Mouse (Mus musculus): ENCODE measurements at regions not wholly inside any gene's neighbourhood (a gene's known extent, or its start where the extent isn't known, plus 50 kb on each side); places are given as distances from the start of the nearest gene placed in this dataset.

DNA sequence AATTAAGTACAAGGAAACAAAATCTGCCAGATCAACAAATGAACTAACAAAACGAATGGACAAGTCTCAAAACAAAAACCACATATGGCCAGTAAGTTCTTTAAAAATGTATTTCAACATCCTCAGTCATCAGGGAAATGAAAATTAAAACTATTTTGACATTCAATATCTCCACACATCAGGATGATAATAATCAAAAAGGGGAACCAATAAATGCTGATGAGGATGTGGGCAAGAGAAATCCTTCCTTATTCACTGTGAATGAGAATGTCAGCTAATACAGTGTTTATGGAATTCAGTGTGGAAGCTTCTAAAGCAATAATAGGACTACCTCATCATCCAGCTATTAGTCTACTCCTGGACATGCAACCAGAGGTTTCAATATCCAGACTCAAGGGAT, 86.1 kb upstream of the Trp63 start:
- TF ChIP-seq POLR2A (IDR thresholded peaks at IDR 0.05; ENCODE audit: insufficient read length, low read depth) (no peak), USF1 (IDR thresholded peaks at IDR 0.05; ENCODE audit: low read depth) (no peak), E2F4 (IDR thresholded peaks at IDR 0.05; ENCODE audit: insufficient read depth) (no peak), CEBPB (IDR thresholded peaks at IDR 0.05; ENCODE audit: insufficient read depth, poor library complexity, severe bottlenecking) (no peak), TCF12 (IDR thresholded peaks at IDR 0.05; ENCODE audit: insufficient read depth, poor library complexity, severe bottlenecking) (no peak), MYOG (IDR thresholded peaks at IDR 0.05; ENCODE audit: control insufficient read depth in 1 of 3, insufficient read depth in 1 of 3, insufficient read length in 2 of 3, low read depth in 2 of 3) (no peak), POLR2AphosphoS2 (IDR thresholded peaks at IDR 0.05; ENCODE audit: insufficient read length, low read depth) (no peak), MYOD1 (IDR thresholded peaks at IDR 0.05; ENCODE audit: control insufficient read depth in 1 of 3, insufficient read length in 2 of 3, low read depth in 2 of 3) (no peak), REST (IDR thresholded peaks at IDR 0.05; ENCODE audit: insufficient read depth, insufficient read length) (no peak), MAX (IDR thresholded peaks at IDR 0.05; ENCODE audit: low read depth) (no peak), TCF3 (IDR thresholded peaks at IDR 0.05; ENCODE audit: insufficient read length, low read depth) (no peak), SRF (IDR thresholded peaks at IDR 0.05; ENCODE audit: control insufficient read depth, insufficient read length, low read depth) (no peak)
